Mouse (Mus musculus) gastrocnemius, postnatal 36 days (tissue): Measurements from ENCODE around the gene Cbx7. TPM values are rescaled to one million over a fixed set of nuclear protein-coding genes. Genes with fewer than 3 reads are reported as not detected.

ENCODE experiments used
- DNase-seq, 2 experiments: peaks; one replicate each; pipeline ENCODE4 v3.0.0; 2022
- intact Hi-C: fragments of 180-260 bp; cut with DNase I; formaldehyde crosslinking; loops from one replicate; pipeline ENCODE4 v1.15.1; 2025
- microRNA-seq, 2 experiments: library from miRNA; unstranded; fragments of <30 nt; microRNA quantifications; one replicate each; pipeline ENCODE4 v1.2.0; 2021
- total RNA-seq, 2 experiments: library from RNA; stranded (reverse); gene quantifications; 2 replicates each; pipeline ENCODE4 v1.2.3; 2021

Gene Cbx7
- total RNA-seq, 2 experiments from 2014 or later: 10.8 to 16.8 TPM

- DNase-seq: no peak
- intact Hi-C loops: no loop called here
Measured at GRCm38 (mm10) chr15:79875261-79875995, 95.5 kb downstream of the Cbx7 start.

GRCm38 (mm10) chr15:79873995-79874394, 96.9 kb downstream of the Cbx7 start:
- no peak for DNase-seq
- intact Hi-C loops: no loop called here

GRCm38 (mm10) chr15:79873545-79873944, 97.4 kb downstream of the Cbx7 start:
- intact Hi-C loops: no loop called here

GRCm38 (mm10) chr15:79867260-79868002, 103.5 kb downstream of the Cbx7 start:
- intact Hi-C loops: no loop called here
- DNase-seq: no peak

More at GRCm38 (mm10) chr15:79873545-79873944, 97.4 kb downstream of the Cbx7 start:
- no peak for DNase-seq

Small RNAs within 50 kb of the gene (microRNA-seq; reads per million reads assigned to microRNA genes)
- 3.6 to 3.7 reads per million in 2 experiments for gene Mir7213

Other genes with a start within 250 kb of the Cbx7 start
- gene Sun2, start 228.6 kb downstream of the Cbx7 start, total RNA-seq: 10 to 100 TPM; 76.2 to 86.8 TPM
- gene Dnal4, start 193.3 kb downstream of the Cbx7 start, total RNA-seq: 1 to 10 TPM; 4.9 to 6.0 TPM
- under 1 TPM; 0.66 to 0.72 TPM for gene Nptxr, start 166.4 kb downstream of the Cbx7 start, total RNA-seq
- under 1 TPM in 1 of 2 experiments, not detected in 1; 0.26 TPM for gene Npcd, start 136.9 kb downstream of the Cbx7 start, total RNA-seq
- 10 to 100 TPM; 10.4 to 12.7 TPM for gene Cbx6, start 136.4 kb downstream of the Cbx7 start, total RNA-seq
- 1 to 10 TPM; 2.7 to 4.7 TPM for gene Apobec3, start 79.5 kb downstream of the Cbx7 start, total RNA-seq
- 10 to 100 TPM; 16.5 to 17.9 TPM for gene Pdgfb, start 43.9 kb upstream of the Cbx7 start, total RNA-seq
- 10 to 100 TPM; 36.2 to 42.2 TPM for gene Syngr1, start 120.2 kb upstream of the Cbx7 start, total RNA-seq
- gene Rpl3, start 120.7 kb upstream of the Cbx7 start, total RNA-seq: 10 to 100 TPM; 43.5 to 51.8 TPM
- gene Tab1, start 162.0 kb upstream of the Cbx7 start, total RNA-seq: 10 to 100 TPM; 11.9 to 16.4 TPM
- gene Mgat3, start 202.6 kb upstream of the Cbx7 start, total RNA-seq: under 1 TPM; 0.64 to 0.96 TPM